20 mouse cellular contexts compared by ENCODE assay signal in the genomic region with DNA sequence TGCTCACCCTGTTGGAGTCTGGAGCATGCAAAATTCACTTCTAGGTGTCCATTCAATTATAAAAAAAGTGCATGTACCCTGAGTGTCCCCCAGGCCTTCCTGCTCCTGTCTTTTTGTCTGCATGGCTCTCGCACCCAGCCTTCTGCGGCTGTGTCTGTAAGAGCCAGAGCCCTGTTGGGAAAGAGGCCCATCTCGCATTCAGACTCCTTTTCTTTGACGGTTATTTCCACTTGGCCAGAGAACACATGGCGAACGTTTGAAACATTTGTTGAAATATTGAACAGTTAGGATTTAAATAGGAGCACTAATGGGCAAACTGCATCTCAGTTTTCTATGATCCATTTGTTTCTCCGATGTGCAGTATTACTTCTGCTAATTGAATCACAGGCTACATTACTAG.
"Had no signal": no experiment of that assay in that cellular context is flagged by ENCODE, and none has a peak within 500 bp of the region (broad histone marks: within the 10 kb centered on the region; RNA-seq: fewer than 3 reads in every experiment).

No protein-coding gene starts in this region.

- H3K27ac ChIP-seq: kidney, postnatal 0 days; limb, embryonic 10.5 days; limb, embryonic 13.5 days; liver, embryonic 12.5 days; liver, embryonic 15.5 days; lung, embryonic 15.5 days; midbrain, embryonic 13.5 days; neural tube, embryonic 13.5 days had no signal

- H3K4me3 ChIP-seq: limb, embryonic 10.5 days; limb, embryonic 13.5 days; liver, embryonic 12.5 days; liver, embryonic 15.5 days; lung, embryonic 15.5 days; megakaryocyte, embryonic 14.5 days; midbrain, embryonic 10.5 days; midbrain, embryonic 13.5 days; myocyte; neural tube, embryonic 13.5 days had no signal

- H3K4me2 ChIP-seq: limb, embryonic 13.5 days; liver, embryonic 12.5 days; liver, embryonic 15.5 days; lung, embryonic 15.5 days; midbrain, embryonic 13.5 days; neural tube, embryonic 13.5 days had no signal

- H3K27me3 ChIP-seq: limb, embryonic 13.5 days; liver, embryonic 12.5 days; liver, embryonic 15.5 days; lung, embryonic 15.5 days; megakaryocyte, embryonic 14.5 days; midbrain, embryonic 13.5 days; neural tube, embryonic 13.5 days had no signal

- DNase-seq: kidney, postnatal 36 days; layer of hippocampus, adult 9-11 months; liver; lung, adult 18-20 months; lung, postnatal 10 days; lung, postnatal 36 days; thymus, adult 18-20 months; thymus, postnatal 36 days had no signal

- H3K9ac ChIP-seq: limb, embryonic 13.5 days; liver, embryonic 12.5 days; liver, embryonic 15.5 days; lung, embryonic 15.5 days; midbrain, embryonic 13.5 days; neural tube, embryonic 13.5 days had no signal

- H3K9me3 ChIP-seq: limb, embryonic 10.5 days; limb, embryonic 13.5 days; liver, embryonic 12.5 days; liver, embryonic 15.5 days; lung, embryonic 15.5 days; midbrain, embryonic 10.5 days; midbrain, embryonic 13.5 days; neural tube, embryonic 13.5 days had no signal

- ATAC-seq: liver, embryonic 12.5 days; midbrain, embryonic 13.5 days; midbrain, embryonic 16.5 days had no signal

- H3K4me1 ChIP-seq: liver, embryonic 12.5 days; liver, embryonic 15.5 days; megakaryocyte, embryonic 14.5 days; midbrain, embryonic 10.5 days; midbrain, embryonic 13.5 days had no signal

- H3K36me3 ChIP-seq: liver, embryonic 15.5 days had no signal
